ENCODE assay signal across 7 mouse cellular contexts in the genomic region with DNA sequence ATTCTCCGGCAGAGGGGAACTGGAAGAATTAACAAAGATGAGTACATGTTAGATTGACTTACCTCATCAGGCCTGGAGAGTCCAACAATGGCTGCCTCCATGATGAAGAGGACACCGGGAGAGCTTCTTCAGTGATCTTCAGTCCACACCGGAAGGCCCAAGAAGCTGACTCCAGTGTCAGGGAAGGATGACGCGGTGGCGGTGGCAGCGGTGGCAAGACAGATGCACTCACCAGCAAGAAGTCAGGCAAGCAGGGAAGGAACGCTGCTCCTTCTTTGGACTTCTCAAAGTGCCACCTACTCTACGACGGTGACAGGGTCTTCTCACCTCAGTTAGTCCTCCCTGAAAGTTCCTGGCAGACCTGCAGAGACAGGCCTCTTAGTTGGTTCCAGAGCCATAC. TPM values are rescaled to one million over a fixed set of nuclear protein-coding genes. Genes with fewer than 3 reads are reported as not detected.
DNase-seq lines count a peak whose midpoint lies in the region; ATAC-seq and TF ChIP-seq lines count a peak whose summit lies in the region.
"Not testable (repeated sequence)": the region's sequence is repeated elsewhere in the genome, so short reads cannot be mapped to it uniquely, and the experiment has no call there.

A gene (minus strand): TSS at position 101 of the 400 bp plus-strand sequence.

- peaks cover 10% of the 10 kb centered on the region for H3K4me1 ChIP-seq in forebrain, embryonic 14.5 days (ENCODE audit: control insufficient read depth, insufficient read depth, low read length)
- not testable (repeated sequence) for H3K4me1 ChIP-seq in heart, embryonic 11.5 days (ENCODE audit: control insufficient read depth, insufficient read depth, low read length)
- H3K4me1 ChIP-seq in hindbrain, embryonic 14.5 days (replicated peaks; ENCODE audit: control insufficient read depth, insufficient read depth, low read length): peaks cover 11% of the 10 kb centered on the region
- peaks cover 22% of the 10 kb centered on the region for H3K4me1 ChIP-seq in liver, embryonic 13.5 days (replicated peaks)
- H3K4me1 ChIP-seq in midbrain, embryonic 15.5 days: peaks cover 25% of the 10 kb centered on the region

- H3K4me2 ChIP-seq in forebrain, embryonic 14.5 days (ENCODE audit: low read length); heart, embryonic 11.5 days; hindbrain, embryonic 14.5 days (replicated peaks); liver, embryonic 13.5 days; midbrain, embryonic 15.5 days: not testable (repeated sequence)

- not testable (repeated sequence) for H3K9me3 ChIP-seq in forebrain, embryonic 14.5 days (replicated peaks; ENCODE audit: control insufficient read depth, low read length); heart, embryonic 11.5 days (replicated peaks; ENCODE audit: control insufficient read depth, low read length); hindbrain, embryonic 14.5 days (ENCODE audit: control insufficient read depth, low read length); liver, embryonic 13.5 days (replicated peaks); midbrain, embryonic 15.5 days

- not testable (repeated sequence) for H3K4me3 ChIP-seq in forebrain, embryonic 14.5 days (ENCODE audit: low read depth, low read length); heart, embryonic 11.5 days (ENCODE audit: low read depth, low read length); hindbrain, embryonic 14.5 days (replicated peaks; ENCODE audit: low read length); liver, embryonic 13.5 days (replicated peaks); midbrain, embryonic 15.5 days

- not testable (repeated sequence) for TF ChIP-seq CTCF in brain, embryonic 14.5 days (IDR thresholded peaks at IDR 0.05; ENCODE audit: borderline replicate concordance, extremely low read depth, insufficient read depth, insufficient read length)

- H3K27me3 ChIP-seq in forebrain, embryonic 14.5 days (replicated peaks; ENCODE audit: control insufficient read depth, insufficient read depth, low read length); heart, embryonic 11.5 days (ENCODE audit: control insufficient read depth, insufficient read depth, low read length); hindbrain, embryonic 14.5 days (ENCODE audit: control insufficient read depth, insufficient read depth, low read length); liver, embryonic 13.5 days; midbrain, embryonic 15.5 days (replicated peaks): not testable (repeated sequence)

- H3K36me3 ChIP-seq in forebrain, embryonic 14.5 days (ENCODE audit: control insufficient read depth, insufficient read depth, low read length): peaks cover 62% of the 10 kb centered on the region
- H3K36me3 ChIP-seq in heart, embryonic 11.5 days (ENCODE audit: control insufficient read depth, insufficient read depth, low read length): peaks cover 40% of the 10 kb centered on the region
- peaks cover 62% of the 10 kb centered on the region for H3K36me3 ChIP-seq in hindbrain, embryonic 14.5 days (replicated peaks; ENCODE audit: control insufficient read depth, insufficient read depth)
- peaks cover 78% of the 10 kb centered on the region for H3K36me3 ChIP-seq in liver, embryonic 13.5 days
- H3K36me3 ChIP-seq in midbrain, embryonic 15.5 days (replicated peaks): peaks cover 45% of the 10 kb centered on the region

- not testable (repeated sequence) for DNase-seq in brain, embryonic 14.5 days (ENCODE audit: low read depth); forebrain, embryonic 14.5 days (ENCODE audit: low spot score); hindbrain, embryonic 14.5 days (ENCODE audit: low spot score); layer of hippocampus, postnatal 36 days; liver, embryonic 13.5 days

- TF ChIP-seq POLR2A in brain, embryonic 14.5 days (IDR thresholded peaks at IDR 0.05; ENCODE audit: borderline replicate concordance, extremely low read depth, insufficient read depth, insufficient read length, poor library complexity, severe bottlenecking): not testable (repeated sequence)

- not testable (repeated sequence) for ATAC-seq in forebrain, embryonic 14.5 days; heart, embryonic 11.5 days (replicated peaks; ENCODE audit: insufficient number of reproducible peaks, low FRiP score, low TSS enrichment); hindbrain, embryonic 14.5 days (ENCODE audit: low FRiP score); liver, embryonic 13.5 days (ENCODE audit: low read depth); midbrain, embryonic 15.5 days (replicated peaks)

- H3K9ac ChIP-seq in forebrain, embryonic 14.5 days (ENCODE audit: low read length); heart, embryonic 11.5 days (ENCODE audit: low read depth, low read length); hindbrain, embryonic 14.5 days; liver, embryonic 13.5 days; midbrain, embryonic 15.5 days: not testable (repeated sequence)

- WGBS in forebrain, embryonic 14.5 days: 95% methylated on average over 8 of the region's 10 CpGs
- WGBS in heart, embryonic 11.5 days (ENCODE audit: insufficient replicate concordance): 95% methylated on average over 10 of the region's 10 CpGs
- WGBS in hindbrain, embryonic 14.5 days: over 99% methylated on average over 8 of the region's 10 CpGs
- 92% methylated on average over 10 of the region's 10 CpGs for WGBS in liver, embryonic 13.5 days (ENCODE audit: insufficient replicate concordance)
- WGBS in midbrain, embryonic 15.5 days: 96% methylated on average over 10 of the region's 10 CpGs

- not testable (repeated sequence) for H3K27ac ChIP-seq in forebrain, embryonic 14.5 days (ENCODE audit: low read depth, low read length); heart, embryonic 11.5 days (ENCODE audit: low read depth, low read length); hindbrain, embryonic 14.5 days; liver, embryonic 13.5 days; midbrain, embryonic 15.5 days

RNA-seq across cellular contexts. Expression of the gene that starts here (rescaled TPM):
- 13.5 and 14.3 TPM in 2 replicates for polyA plus RNA-seq in brain, embryonic 14.5 days (2012; rRNA removed)
- 38.0 and 39.6 TPM in 2 replicates for polyA plus RNA-seq in forebrain, embryonic 14.5 days (2014; fragmentation: Nextera tagmentation; extraction: Ambion mirVana)
- polyA plus RNA-seq in heart, embryonic 11.5 days (2014; fragmentation: Nextera tagmentation; extraction: Ambion mirVana): 18.9 and 23.2 TPM in 2 replicates
- 24.8 and 29.8 TPM in 2 replicates for polyA plus RNA-seq in hindbrain, embryonic 14.5 days (2014; fragmentation: Nextera tagmentation; extraction: Ambion mirVana)
- total RNA-seq in layer of hippocampus, postnatal 36 days (2021): 10 to 100 TPM; 19.8 to 22.3 TPM
- 12.3 and 14.0 TPM in 2 replicates for polyA plus RNA-seq in liver, embryonic 13.5 days (2015; fragmentation: Nextera tagmentation; extraction: Ambion mirVana)
- 26.1 and 27.5 TPM in 2 replicates for polyA plus RNA-seq in midbrain, embryonic 15.5 days (2015; fragmentation: Nextera tagmentation; extraction: Ambion mirVana)
